Mouse (Mus musculus): ENCODE measurements around the gene Il27ra. TPM values are rescaled to one million over a fixed set of nuclear protein-coding genes. Genes with fewer than 3 reads are reported as not detected.
"Not testable (repeated sequence)": the region's sequence is repeated elsewhere in the genome, so short reads cannot be mapped to it uniquely, and the experiment has no call there.

Gene Il27ra
- total RNA-seq, 2 experiments from 2014 or later: 0.36 to 0.61 TPM

GRCm38 (mm10) chr8:84010625-84011611 is 31.5 kb downstream of the Il27ra start:
- intact Hi-C loops (cut with DNase I): loop anchor here (5.0 kb wide), 2 partner anchors 34 to 56 kb away; partner anchors contain the start of genes Gm10643 and Rfx1
- TF ChIP-seq CTCF (IDR thresholded peaks at IDR 0.05): peak; percentile 87
- Histone ChIP-seq H3K27ac (peak overlapping the region; percentile 76), H3K4me3 (peak overlapping the region; percentile 82)
- DNase-seq: peak; percentile 89

DNA sequence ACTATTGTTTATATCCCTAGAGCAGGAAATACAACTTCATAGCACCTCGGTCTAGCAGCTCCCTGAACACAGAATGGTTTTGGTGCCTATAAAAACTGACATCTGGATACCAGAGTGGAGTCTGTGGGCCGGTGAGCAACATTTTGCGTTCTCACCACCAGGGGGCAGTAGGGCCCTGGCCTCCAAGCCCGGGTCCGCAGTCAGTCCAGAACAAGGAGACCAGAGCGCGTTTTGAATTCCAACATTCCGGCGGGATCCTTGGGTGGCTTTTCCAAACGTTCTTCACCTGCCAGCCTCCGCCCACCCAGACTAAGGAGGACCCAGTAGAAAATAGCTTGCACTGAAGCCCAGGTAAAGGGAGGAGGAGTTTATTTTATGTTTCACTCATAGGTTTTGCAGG is 32.5 kb downstream of the Il27ra start:
- peak; percentile 99 for TF ChIP-seq CTCF (IDR thresholded peaks at IDR 0.05)
- DNase-seq: peak; percentile 91
- no peak overlapping the region for H3K27ac ChIP-seq
- intact Hi-C loops (cut with DNase I): loop anchor here (5.0 kb wide), 2 partner anchors 33 to 57 kb away; partner anchors contain the start of genes Gm10643 and Rfx1
- peak overlapping the region; percentile 82 for H3K4me3 ChIP-seq

GRCm38 (mm10) chr8:84008362-84008761 is 34.0 kb downstream of the Il27ra start:
- Histone ChIP-seq H3K27ac (no peak overlapping the region), H3K4me3 (no peak overlapping the region)
- DNase-seq: no peak
- TF ChIP-seq CTCF (IDR thresholded peaks at IDR 0.05): peak; percentile 33
- intact Hi-C loops (cut with DNase I): no loop called here

- intact Hi-C loops (cut with DNase I); DNase-seq: not testable (repeated sequence)
- peak overlapping the region; percentile 96 for H3K27ac ChIP-seq
- peak overlapping the region; percentile 89 for H3K4me3 ChIP-seq
Measured at GRCm38 (mm10) chr8:84005502-84005901, 36.9 kb downstream of the Il27ra start.

- TF ChIP-seq CTCF (IDR thresholded peaks at IDR 0.05): no peak
- peak overlapping the region; percentile 96 for H3K27ac ChIP-seq
- DNase-seq: peak; percentile 97
- intact Hi-C loops (cut with DNase I): no loop called here
- peak overlapping the region; percentile 89 for H3K4me3 ChIP-seq
Measured at GRCm38 (mm10) chr8:84004533-84005201, 37.7 kb downstream of the Il27ra start.

GRCm38 (mm10) chr8:84003612-84004246 is 38.7 kb downstream of the Il27ra start:
- H3K27ac ChIP-seq: peak overlapping the region; percentile 96
- DNase-seq: no peak
- TF ChIP-seq CTCF (IDR thresholded peaks at IDR 0.05): no peak
- intact Hi-C loops (cut with DNase I): no loop called here
- peak overlapping the region; percentile 89 for H3K4me3 ChIP-seq

GRCm38 (mm10) chr8:84002957-84003611 is 39.3 kb downstream of the Il27ra start:
- no peak for TF ChIP-seq CTCF (IDR thresholded peaks at IDR 0.05)
- Histone ChIP-seq H3K4me3 (no peak overlapping the region; the same call in 1 of the 2 replicates), H3K27ac (no peak overlapping the region)
- DNase-seq: no peak
- intact Hi-C loops (cut with DNase I): no loop called here

DNA sequence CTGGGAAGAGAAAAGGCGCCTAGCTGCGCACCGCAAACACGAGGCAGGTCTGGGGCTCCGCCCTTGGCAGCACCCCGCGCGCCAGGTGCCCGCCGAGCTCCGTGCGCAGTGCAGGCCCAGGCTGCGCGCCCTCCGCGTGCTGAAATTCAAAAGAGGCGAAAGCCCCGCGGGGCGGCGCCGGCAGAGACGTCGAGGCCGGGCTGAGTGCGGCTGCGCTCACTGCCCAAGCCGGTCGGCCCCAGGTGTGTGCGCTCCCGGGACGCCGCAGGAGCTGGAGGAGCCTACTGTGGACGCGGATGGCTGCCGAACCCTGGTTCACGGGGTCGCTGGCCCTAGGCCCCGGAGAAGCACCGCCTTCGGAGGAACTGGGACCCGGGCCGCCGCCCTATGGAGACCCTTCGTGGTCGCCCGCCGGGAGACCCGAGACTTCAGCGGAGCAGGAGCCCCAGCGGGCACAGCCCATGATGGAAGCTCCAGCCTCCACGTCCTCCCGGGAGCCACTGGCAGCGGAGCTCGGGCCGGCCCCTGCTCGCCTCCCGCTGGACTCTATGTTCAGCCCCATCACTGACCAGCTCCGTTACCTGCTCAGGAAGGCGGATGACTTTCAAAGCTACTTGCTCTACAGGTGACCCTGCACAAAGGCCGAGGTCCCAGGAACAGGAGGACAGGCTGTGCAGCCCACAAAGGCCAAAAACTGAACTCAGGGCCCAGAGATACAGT is 40.9 kb downstream of the Il27ra start, which contains the start of gene 1700067K01Rik:
Gene 1700067K01Rik (plus strand): TSS at position 222 of the 720 bp plus-strand sequence.
- TF ChIP-seq CTCF (IDR thresholded peaks at IDR 0.05): no peak
- Histone ChIP-seq H3K27ac (no peak within 1 kb of the TSS), H3K4me3 (no peak within 1 kb of the TSS)
- no peak for DNase-seq
- intact Hi-C loops (cut with DNase I): no loop called here

- intact Hi-C loops (cut with DNase I): no loop called here
- no peak for DNase-seq
- Histone ChIP-seq H3K4me3 (no peak overlapping the region), H3K27ac (no peak overlapping the region)
- no peak for TF ChIP-seq CTCF (IDR thresholded peaks at IDR 0.05)
Measured at GRCm38 (mm10) chr8:83999825-84000224, 42.6 kb downstream of the Il27ra start.

GRCm38 (mm10) chr8:83999057-83999705 is 43.2 kb downstream of the Il27ra start:
- TF ChIP-seq CTCF (IDR thresholded peaks at IDR 0.05): no peak
- Histone ChIP-seq H3K4me3 (peak overlapping the region; percentile 84), H3K27ac (peak overlapping the region; percentile 88; the same call in 1 of the 2 replicates)
- intact Hi-C loops (cut with DNase I): no loop called here
- DNase-seq: no peak

Data from gastrocnemius, adult 2 months (tissue).